Mouse (Mus musculus) brain, adult 10 weeks (tissue): ENCODE data around the gene Zfp12. TPM values are rescaled to one million over a fixed set of nuclear protein-coding genes. Genes with fewer than 3 reads are reported as not detected.

Experiments
- polyA plus RNA-seq: library from polyadenylated mRNA; stranded (reverse); fragments of 350-450 nt; fragmentation: Illumina TruSeq; extraction: RNeasy Lipid Tissue Mini Kit (QIAGEN cat#74804); gene quantifications from one replicate; pipeline ENCODE4 v1.2.3, GENCODE M21; 2015; ENCODE audit warnings: low read depth, low replicate concordance

Zfp12 gene
- polyA plus RNA-seq, result 17.6 TPM

GRCm38 (mm10) chr5:143235028-143235693 is at the start of gene Zfp12:
Gene Zfp12, plus strand, starts transcription at chr5:143235163.

DNA sequence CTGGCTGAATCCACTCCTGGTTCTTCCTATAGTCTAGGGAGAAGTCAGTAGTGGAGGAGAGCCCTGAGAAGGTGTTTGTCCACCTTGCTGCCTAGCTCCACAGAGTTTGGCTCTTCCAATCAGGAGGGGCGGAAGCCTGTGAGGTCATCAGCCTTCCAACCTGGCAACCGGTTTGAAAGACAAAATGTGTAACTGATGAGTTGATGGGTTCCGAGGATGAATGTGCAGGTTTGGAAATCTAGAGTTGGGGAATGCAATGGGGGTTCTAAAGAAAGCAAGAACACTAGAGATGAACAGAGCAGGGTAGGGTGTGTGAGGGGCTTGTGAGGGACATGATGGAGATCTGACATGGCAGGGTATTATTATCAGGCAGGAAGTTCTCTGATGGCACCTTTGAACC is 8.2 kb upstream of the Zfp12 start, which contains the start of gene Spdye4a:
Gene Spdye4a (minus strand): TSS at position 101 of the 400 bp plus-strand sequence.

GRCm38 (mm10) chr5:143269363-143270150 is 34.6 kb downstream of the Zfp12 start, which contains the start of gene Zfp316:
Gene Zfp316, minus strand, starts transcription at chr5:143270022.

DNA sequence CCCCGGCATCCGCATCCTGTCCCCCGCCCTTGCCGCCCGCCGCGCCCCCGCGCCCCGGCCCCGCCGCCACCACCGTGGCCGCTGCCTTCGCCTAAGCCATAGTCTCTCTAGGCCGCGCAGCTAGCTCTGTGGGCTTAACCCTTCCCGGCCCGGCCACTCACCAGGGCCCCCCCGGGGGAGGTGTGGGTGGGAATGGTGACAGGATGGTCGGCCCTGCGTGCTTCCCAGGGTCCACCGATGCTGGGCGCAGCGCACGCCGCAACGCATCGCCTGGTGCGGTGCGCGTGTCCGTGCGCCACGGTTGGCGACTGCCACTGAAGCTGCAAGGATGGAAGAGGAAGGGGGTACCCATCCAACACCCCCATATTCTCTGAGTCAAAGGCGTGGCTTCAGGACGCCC is 58.4 kb downstream of the Zfp12 start, which contains the start of gene Zfp853:
Gene Zfp853 (minus strand): TSS at position 220 of the 400 bp plus-strand sequence.

Other genes with a start within 250 kb of the Zfp12 start
- gene Rnf216, start 122.2 kb upstream of the Zfp12 start, polyA plus RNA-seq, result 24.0 TPM
- gene Olfr718-ps1, start 87.6 kb upstream of the Zfp12 start, polyA plus RNA-seq, result not detected
- gene Rbak, start 54.4 kb upstream of the Zfp12 start, polyA plus RNA-seq, result 11.7 TPM
- gene Spdye4b, start 54.1 kb upstream of the Zfp12 start, polyA plus RNA-seq, result not detected
- not detected for gene Spdye4a, start 8.3 kb upstream of the Zfp12 start, polyA plus RNA-seq
- 7.1 TPM for gene Zfp316, start 34.9 kb downstream of the Zfp12 start, polyA plus RNA-seq
- 2.7 TPM for gene Zfp853, start 58.5 kb downstream of the Zfp12 start, polyA plus RNA-seq
- 20.7 TPM for gene E130309D02Rik, start 80.2 kb downstream of the Zfp12 start, polyA plus RNA-seq
- gene Zdhhc4, start 94.1 kb downstream of the Zfp12 start, polyA plus RNA-seq, result 40.8 TPM
- gene Grid2ip, start 122.2 kb downstream of the Zfp12 start, polyA plus RNA-seq, result 3.3 TPM
- gene Kdelr2, start 168.7 kb downstream of the Zfp12 start, polyA plus RNA-seq, result 27.3 TPM
- gene Daglb, start 229.4 kb downstream of the Zfp12 start, polyA plus RNA-seq, result 16.6 TPM